Mouse (Mus musculus) hindbrain, embryonic 11.5 days (tissue): ENCODE results near the gene Eno4. TPM values are rescaled to one million over a fixed set of nuclear protein-coding genes. Genes with fewer than 3 reads are reported as not detected.
"Not testable (repeated sequence)": the region's sequence is repeated elsewhere in the genome, so short reads cannot be mapped to it uniquely, and the experiment has no call there.

Experiments
- ATAC-seq: fragments of 200-750 bp; cut with Nextera tagmentation; 2 replicates; pipeline ENCODE4 v1.8.0; 2017; ENCODE audit warnings: mild to moderate bottlenecking, moderate TSS enrichment, moderate library complexity; ENCODE audit not compliant: low FRiP score
- DNase-seq: peaks from one replicate; pipeline ENCODE4 v3.0.0-alpha.2; 2015; ENCODE audit warnings: low spot score
- H3K27ac ChIP-seq: fragments of 300-500 bp; sonication (generic); 2 replicates; pipeline ENCODE4 v1.5.1; 2014; ENCODE audit warnings: mild to moderate bottlenecking, low read depth, low read length
- H3K27me3 ChIP-seq: fragments of 300-500 bp; sonication (generic); 2 replicates; pipeline ENCODE4 v1.6.1; 2014; ENCODE audit warnings: mild to moderate bottlenecking, low read length, moderate library complexity, mixed read lengths; ENCODE audit not compliant: control insufficient read depth, insufficient read depth
- H3K36me3 ChIP-seq: fragments of 300-500 bp; sonication (generic); 2 replicates; pipeline ENCODE4 v1.6.1; 2014; ENCODE audit warnings: mild to moderate bottlenecking, low read length, moderate library complexity, mixed read lengths; ENCODE audit not compliant: control insufficient read depth, insufficient read depth
- H3K4me1 ChIP-seq: fragments of 300-500 bp; sonication (generic); replicated peaks from 2 replicates; pipeline ENCODE4 v1.6.1; 2014; ENCODE audit warnings: low read length, mixed read lengths; ENCODE audit not compliant: control insufficient read depth, insufficient read depth
- H3K4me2 ChIP-seq: fragments of 300-500 bp; sonication (generic); replicated peaks from 2 replicates; pipeline ENCODE4 v1.6.1; 2014; ENCODE audit warnings: mild to moderate bottlenecking, low read depth, low read length
- H3K4me3 ChIP-seq: fragments of 300-500 bp; sonication (generic); 2 replicates; pipeline ENCODE4 v1.5.1; 2014; ENCODE audit warnings: low read depth, low read length
- H3K9ac ChIP-seq: fragments of 300-500 bp; sonication (generic); 2 replicates; pipeline ENCODE4 v1.6.1; 2014; ENCODE audit warnings: low read depth, low read length
- H3K9me3 ChIP-seq: fragments of 300-500 bp; sonication (generic); 2 replicates; pipeline ENCODE4 v1.6.1; 2016; ENCODE audit warnings: low read length; ENCODE audit not compliant: control insufficient read depth
- WGBS: fragments of 180-500 bp; shearing (Covaris S2); extraction: QIAGEN DNeasy Blood & Tissue Kit; methylation state at CpG from one replicate; pipeline ENCODE4 v1.1.7; 2014; 5-methylcytosine and 5-hydroxymethylcytosine counted together
- polyA plus RNA-seq: library from polyadenylated mRNA; unstranded; fragments of >200 nt; fragmentation: Nextera tagmentation; extraction: Ambion mirVana; gene quantifications from 2 replicates; pipeline ENCODE4 v1.2.1, GENCODE M21; 2014

The Eno4 gene
- 0.54 and 0.99 TPM in 2 replicates for polyA plus RNA-seq

GRCm38 (mm10) chr19:58942841-58943828 is at the start of gene Eno4, which contains the start of gene Hspa12a:
Gene Eno4, plus strand, starts transcription at chr19:58943425.
Gene Hspa12a, minus strand, starts transcription at chr19:58943654.
- Histone ChIP-seq H3K27me3 (peaks cover 4% of the 10 kb centered on the region; the same call in 1 of the 2 replicates), H3K4me3 (peak within 1 kb of the TSS; percentile 56), H3K4me1 (peaks cover 2% of the 10 kb centered on the region; the same call in 1 of the 2 replicates), H3K9ac (peak within 1 kb of the TSS; percentile 82), H3K36me3 (no peaks in the 10 kb centered on the region), H3K4me2 (peak within 1 kb of the TSS; percentile 73), H3K27ac (peak within 1 kb of the TSS; percentile 40; the same call in 1 of the 2 replicates), H3K9me3 (no peaks in the 10 kb centered on the region)
- peak; percentile 97 for ATAC-seq
- peak; percentile 98 for DNase-seq
- WGBS, result under 1% methylated on average over 60 of the region's 65 CpGs

- Histone ChIP-seq H3K9ac (no peak overlapping the region), H3K9me3 (no peaks in the 10 kb centered on the region), H3K4me2 (no peak overlapping the region), H3K27me3 (no peaks in the 10 kb centered on the region), H3K27ac (no peak overlapping the region), H3K36me3 (no peaks in the 10 kb centered on the region), H3K4me3 (no peak overlapping the region), H3K4me1 (no peaks in the 10 kb centered on the region)
- no peak for ATAC-seq
- WGBS, result 87% methylated on average over 2 of the region's 3 CpGs
- DNase-seq, result no peak
Observed at GRCm38 (mm10) chr19:58896216-58896615, 47.0 kb upstream of the Eno4 start.

GRCm38 (mm10) chr19:58900471-58900870 is 42.8 kb upstream of the Eno4 start:
- not testable (repeated sequence) for H3K27ac ChIP-seq, DNase-seq, H3K4me2 ChIP-seq, H3K27me3 ChIP-seq, H3K9ac ChIP-seq, H3K36me3 ChIP-seq, H3K9me3 ChIP-seq, H3K4me1 ChIP-seq, H3K4me3 ChIP-seq, ATAC-seq
- WGBS, result 87% methylated on average over 10 of the region's 10 CpGs

- 70% methylated on average over 7 of the region's 7 CpGs for WGBS
- Histone ChIP-seq H3K4me1 (no peaks in the 10 kb centered on the region), H3K36me3 (no peaks in the 10 kb centered on the region), H3K4me3 (no peak overlapping the region), H3K27me3 (no peaks in the 10 kb centered on the region), H3K9ac (no peak overlapping the region), H3K27ac (no peak overlapping the region), H3K4me2 (no peak overlapping the region), H3K9me3 (no peaks in the 10 kb centered on the region)
- ATAC-seq (no peak), DNase-seq (no peak)
Observed at GRCm38 (mm10) chr19:58903079-58903898, 39.9 kb upstream of the Eno4 start.

- peak; percentile 22; the same call in 1 of the 2 replicates for ATAC-seq
- Histone ChIP-seq H3K36me3 (no peaks in the 10 kb centered on the region), H3K4me1 (no peaks in the 10 kb centered on the region), H3K9ac (no peak overlapping the region), H3K27ac (no peak overlapping the region), H3K9me3 (no peaks in the 10 kb centered on the region), H3K4me2 (0 out of 2 replicates have a peak overlapping the region, but pooled peaks have one; percentile 6), H3K27me3 (no peaks in the 10 kb centered on the region), H3K4me3 (no peak overlapping the region)
- WGBS, result 2% methylated on average over 11 of the region's 11 CpGs
- DNase-seq, result peak; percentile 94
Observed at GRCm38 (mm10) chr19:58903899-58904327, 39.3 kb upstream of the Eno4 start.

GRCm38 (mm10) chr19:58906685-58907084 is 36.5 kb upstream of the Eno4 start:
- no peaks in the 10 kb centered on the region for H3K36me3 ChIP-seq
- no peak overlapping the region for H3K27ac ChIP-seq
- WGBS, result 52% methylated on average over 9 of the region's 9 CpGs
- no peaks in the 10 kb centered on the region for H3K4me1 ChIP-seq
- H3K27me3 ChIP-seq, result no peaks in the 10 kb centered on the region
- no peaks in the 10 kb centered on the region for H3K9me3 ChIP-seq
- no peak for DNase-seq
- H3K9ac ChIP-seq, result no peak overlapping the region
- ATAC-seq, result no peak
- H3K4me2 ChIP-seq, result no peak overlapping the region
- no peak overlapping the region for H3K4me3 ChIP-seq

- no peak for ATAC-seq
- DNase-seq, result no peak
- Histone ChIP-seq H3K9me3 (no peaks in the 10 kb centered on the region), H3K4me1 (no peaks in the 10 kb centered on the region), H3K4me2 (no peak overlapping the region), H3K9ac (no peak overlapping the region), H3K27ac (no peak overlapping the region), H3K4me3 (no peak overlapping the region), H3K27me3 (0 out of 2 replicates have a peak, but pooled peaks cover 2% of the 10 kb centered on the region), H3K36me3 (no peaks in the 10 kb centered on the region)
- WGBS, result 84% methylated on average over 10 of the region's 10 CpGs
Observed at GRCm38 (mm10) chr19:58908018-58908417, 35.2 kb upstream of the Eno4 start.

GRCm38 (mm10) chr19:58910941-58911368 is 32.3 kb upstream of the Eno4 start:
- Histone ChIP-seq H3K9me3 (no peaks in the 10 kb centered on the region), H3K27ac (no peak overlapping the region), H3K27me3 (peaks cover 5% of the 10 kb centered on the region; the same call in 1 of the 2 replicates), H3K4me1 (no peaks in the 10 kb centered on the region), H3K4me2 (peak overlapping the region; percentile 56), H3K4me3 (peak overlapping the region; percentile 32), H3K9ac (peak overlapping the region; percentile 50), H3K36me3 (no peaks in the 10 kb centered on the region)
- 4% methylated on average over 11 of the region's 11 CpGs for WGBS
- ATAC-seq, result peak; percentile 68
- no peak for DNase-seq
